Mouse (Mus musculus) midbrain, embryonic 13.5 days (tissue): Measurements from ENCODE around the gene Jun. TPM values are rescaled to one million over a fixed set of nuclear protein-coding genes. Genes with fewer than 3 reads are reported as not detected.
A peak's percentile ranks its signal among the peaks of the same experiment; 100 is the strongest.

ENCODE experiments used
- ATAC-seq: fragments of 200-750 bp; cut with Nextera tagmentation; 2 replicates; pipeline ENCODE4 v1.8.0; 2017; ENCODE audit warnings: mild to moderate bottlenecking, moderate TSS enrichment, moderate library complexity
- H3K27ac ChIP-seq: fragments of 300-500 bp; sonication (generic); 2 replicates; pipeline ENCODE4 v1.5.1; 2015; ENCODE audit warnings: inconsistent platforms, mild to moderate bottlenecking, moderate library complexity
- H3K27me3 ChIP-seq: fragments of 300-500 bp; sonication (generic); 2 replicates; pipeline ENCODE4 v1.6.1; 2015; ENCODE audit warnings: mild to moderate bottlenecking, inconsistent platforms
- H3K36me3 ChIP-seq: fragments of 300-500 bp; sonication (generic); 2 replicates; pipeline ENCODE4 v1.6.1; 2015; ENCODE audit warnings: mild to moderate bottlenecking, inconsistent platforms
- H3K4me1 ChIP-seq: fragments of 300-500 bp; sonication (generic); replicated peaks from 2 replicates; pipeline ENCODE4 v1.6.1; 2015; ENCODE audit warnings: inconsistent platforms
- H3K4me2 ChIP-seq: fragments of 300-500 bp; sonication (generic); replicated peaks from 2 replicates; pipeline ENCODE4 v1.6.1; 2015; ENCODE audit warnings: moderate library complexity, mild to moderate bottlenecking, inconsistent platforms
- H3K4me3 ChIP-seq: fragments of 300-500 bp; sonication (generic); replicated peaks from 2 replicates; pipeline ENCODE4 v1.5.1; 2015; ENCODE audit warnings: mild to moderate bottlenecking, inconsistent platforms
- H3K9ac ChIP-seq: fragments of 300-500 bp; sonication (generic); replicated peaks from 2 replicates; pipeline ENCODE4 v1.6.1; 2015; ENCODE audit warnings: mild to moderate bottlenecking, inconsistent platforms
- H3K9me3 ChIP-seq: fragments of 300-500 bp; sonication (generic); 2 replicates; pipeline ENCODE4 v1.6.1; 2016; ENCODE audit warnings: mild to moderate bottlenecking, inconsistent platforms
- WGBS: fragments of 180-500 bp; shearing (Covaris S2); methylation state at CpG from one replicate; pipeline ENCODE4 v1.1.7; 2015; 5-methylcytosine and 5-hydroxymethylcytosine counted together
- polyA plus RNA-seq: library from polyadenylated mRNA; unstranded; fragments of >200 nt; fragmentation: Nextera tagmentation; extraction: Ambion mirVana; gene quantifications from 2 replicates; pipeline ENCODE4 v1.2.1, GENCODE M21; 2015

Gene Jun
- polyA plus RNA-seq, 1 experiment from 2014 or later, result 52.6 TPM

- Histone ChIP-seq H3K9ac (no peak overlapping the region), H3K4me3 (no peak overlapping the region), H3K36me3 (no peaks in the 10 kb centered on the region), H3K27me3 (no peaks in the 10 kb centered on the region), H3K9me3 (no peaks in the 10 kb centered on the region), H3K4me2 (no peak overlapping the region), H3K4me1 (no peaks in the 10 kb centered on the region), H3K27ac (no peak overlapping the region)
- WGBS, result 82% methylated on average over 8 of the region's 8 CpGs
- ATAC-seq, result no peak
Observed at GRCm38 (mm10) chr4:95068045-95068948, 16.3 kb upstream of the Jun start.

GRCm38 (mm10) chr4:95063609-95064210, 11.7 kb upstream of the Jun start:
- WGBS, result 92% methylated on average over 2 of the region's 2 CpGs
- Histone ChIP-seq H3K9me3 (no peaks in the 10 kb centered on the region), H3K4me3 (no peak overlapping the region), H3K9ac (no peak overlapping the region), H3K27ac (no peak overlapping the region), H3K4me2 (no peak overlapping the region), H3K36me3 (no peaks in the 10 kb centered on the region), H3K27me3 (no peaks in the 10 kb centered on the region), H3K4me1 (no peaks in the 10 kb centered on the region)
- no peak for ATAC-seq

GRCm38 (mm10) chr4:95062873-95063272, 10.9 kb upstream of the Jun start:
- WGBS, result 83% methylated on average over 9 of the region's 9 CpGs
- Histone ChIP-seq H3K27me3 (no peaks in the 10 kb centered on the region), H3K27ac (no peak overlapping the region), H3K4me1 (no peaks in the 10 kb centered on the region), H3K9ac (no peak overlapping the region), H3K36me3 (no peaks in the 10 kb centered on the region), H3K4me2 (no peak overlapping the region), H3K9me3 (no peaks in the 10 kb centered on the region), H3K4me3 (no peak overlapping the region)
- ATAC-seq, result no peak

GRCm38 (mm10) chr4:95057264-95057663, 5.2 kb upstream of the Jun start:
- ATAC-seq, result no peak
- 91% methylated on average over 4 of the region's 4 CpGs for WGBS
- H3K27me3 ChIP-seq, result no peaks in the 10 kb centered on the region
- no peaks in the 10 kb centered on the region for H3K36me3 ChIP-seq
- H3K4me2 ChIP-seq, result no peak overlapping the region
- H3K27ac ChIP-seq, result no peak overlapping the region
- H3K9ac ChIP-seq, result no peak overlapping the region
- H3K4me3 ChIP-seq, result no peak overlapping the region
- peaks cover 20% of the 10 kb centered on the region for H3K4me1 ChIP-seq
- H3K9me3 ChIP-seq, result no peaks in the 10 kb centered on the region

- Histone ChIP-seq H3K4me3 (no peak overlapping the region), H3K9me3 (no peaks in the 10 kb centered on the region), H3K4me2 (no peak overlapping the region), H3K27me3 (no peaks in the 10 kb centered on the region), H3K27ac (no peak overlapping the region), H3K36me3 (no peaks in the 10 kb centered on the region), H3K9ac (no peak overlapping the region), H3K4me1 (peaks cover 27% of the 10 kb centered on the region)
- no peak for ATAC-seq
- 63% methylated on average over 1 of the region's 1 CpGs for WGBS
Observed at GRCm38 (mm10) chr4:95055276-95055675, 3.3 kb upstream of the Jun start.

- H3K9me3 ChIP-seq, result no peaks in the 10 kb centered on the region
- no peaks in the 10 kb centered on the region for H3K36me3 ChIP-seq
- WGBS, result 55% methylated on average over 4 of the region's 4 CpGs
- H3K27ac ChIP-seq, result no peak overlapping the region
- H3K4me3 ChIP-seq, result no peak overlapping the region
- no peak overlapping the region for H3K9ac ChIP-seq
- H3K4me1 ChIP-seq, result peaks cover 36% of the 10 kb centered on the region
- peak overlapping the region; percentile 86; the same call in 1 of the 2 replicates for H3K4me2 ChIP-seq
- ATAC-seq, result no peak
- no peaks in the 10 kb centered on the region for H3K27me3 ChIP-seq
Observed at GRCm38 (mm10) chr4:95054336-95054735, 2.3 kb upstream of the Jun start.

- H3K27me3 ChIP-seq, result no peaks in the 10 kb centered on the region
- H3K9ac ChIP-seq, result peak overlapping the region; percentile 36; the same call in 1 of the 2 replicates
- no peak overlapping the region for H3K27ac ChIP-seq
- no peaks in the 10 kb centered on the region for H3K9me3 ChIP-seq
- H3K4me3 ChIP-seq, result peak overlapping the region; percentile 78
- WGBS, result 1% methylated on average over 6 of the region's 6 CpGs
- no peaks in the 10 kb centered on the region for H3K36me3 ChIP-seq
- peaks cover 42% of the 10 kb centered on the region for H3K4me1 ChIP-seq
- peak overlapping the region; percentile 86 for H3K4me2 ChIP-seq
- ATAC-seq, result no peak
Observed at GRCm38 (mm10) chr4:95053791-95054117, 1.7 kb upstream of the Jun start.

- peak overlapping the region; percentile 96 for H3K27ac ChIP-seq
- peaks cover 46% of the 10 kb centered on the region for H3K4me1 ChIP-seq
- H3K4me2 ChIP-seq, result peak overlapping the region; percentile 86
- H3K36me3 ChIP-seq, result no peaks in the 10 kb centered on the region
- under 1% methylated on average over 29 of the region's 29 CpGs for WGBS
- ATAC-seq, result peak; percentile 54
- peak overlapping the region; percentile 78 for H3K4me3 ChIP-seq
- no peaks in the 10 kb centered on the region for H3K9me3 ChIP-seq
- H3K27me3 ChIP-seq, result no peaks in the 10 kb centered on the region
- peak overlapping the region; percentile 80 for H3K9ac ChIP-seq
Observed at GRCm38 (mm10) chr4:95053041-95053790, 1.2 kb upstream of the Jun start.

- H3K9me3 ChIP-seq, result no peaks in the 10 kb centered on the region
- peaks cover 50% of the 10 kb centered on the region for H3K4me1 ChIP-seq
- peak overlapping the region; percentile 96 for H3K27ac ChIP-seq
- peak overlapping the region; percentile 88 for H3K9ac ChIP-seq
- H3K27me3 ChIP-seq, result no peaks in the 10 kb centered on the region
- peak; percentile 2; the same call in 1 of the 2 replicates for ATAC-seq
- H3K36me3 ChIP-seq, result no peaks in the 10 kb centered on the region
- H3K4me2 ChIP-seq, result peak overlapping the region; percentile 86
- peak overlapping the region; percentile 78 for H3K4me3 ChIP-seq
- under 1% methylated on average over 54 of the region's 54 CpGs for WGBS
Observed at GRCm38 (mm10) chr4:95051311-95051871, 631 bp downstream of the Jun start.

- H3K9ac ChIP-seq, result peak overlapping the region; percentile 88
- H3K27ac ChIP-seq, result peak overlapping the region; percentile 96
- H3K4me2 ChIP-seq, result peak overlapping the region; percentile 86
- H3K36me3 ChIP-seq, result no peaks in the 10 kb centered on the region
- peak overlapping the region; percentile 78 for H3K4me3 ChIP-seq
- under 1% methylated on average over 70 of the region's 70 CpGs for WGBS
- peaks cover 50% of the 10 kb centered on the region for H3K4me1 ChIP-seq
- peak; percentile 18 for ATAC-seq
- H3K27me3 ChIP-seq, result no peaks in the 10 kb centered on the region
- H3K9me3 ChIP-seq, result no peaks in the 10 kb centered on the region
Observed at GRCm38 (mm10) chr4:95050518-95051278, 1.3 kb downstream of the Jun start.

GRCm38 (mm10) chr4:95049884-95050517, 2.0 kb downstream of the Jun start:
- H3K9me3 ChIP-seq, result no peaks in the 10 kb centered on the region
- ATAC-seq, result no peak
- H3K4me2 ChIP-seq, result peak overlapping the region; percentile 86
- WGBS, result under 1% methylated on average over 34 of the region's 34 CpGs
- H3K4me1 ChIP-seq, result peaks cover 46% of the 10 kb centered on the region
- peak overlapping the region; percentile 96 for H3K27ac ChIP-seq
- peak overlapping the region; percentile 78 for H3K4me3 ChIP-seq
- no peaks in the 10 kb centered on the region for H3K27me3 ChIP-seq
- no peaks in the 10 kb centered on the region for H3K36me3 ChIP-seq
- peak overlapping the region; percentile 88 for H3K9ac ChIP-seq
